Mouse (Mus musculus) mature B cell (primary cell): ENCODE data around the gene Immt.
"Not testable (repeated sequence)": the region's sequence is repeated elsewhere in the genome, so short reads cannot be mapped to it uniquely, and the experiment has no call there.

Experiments
- in situ Hi-C: fragments of 300-500 bp; cut with MboI; formaldehyde crosslinking; loops from 2 replicates; pipeline ENCODE4 v1.14.3; 2019

Gene Immt

DNA sequence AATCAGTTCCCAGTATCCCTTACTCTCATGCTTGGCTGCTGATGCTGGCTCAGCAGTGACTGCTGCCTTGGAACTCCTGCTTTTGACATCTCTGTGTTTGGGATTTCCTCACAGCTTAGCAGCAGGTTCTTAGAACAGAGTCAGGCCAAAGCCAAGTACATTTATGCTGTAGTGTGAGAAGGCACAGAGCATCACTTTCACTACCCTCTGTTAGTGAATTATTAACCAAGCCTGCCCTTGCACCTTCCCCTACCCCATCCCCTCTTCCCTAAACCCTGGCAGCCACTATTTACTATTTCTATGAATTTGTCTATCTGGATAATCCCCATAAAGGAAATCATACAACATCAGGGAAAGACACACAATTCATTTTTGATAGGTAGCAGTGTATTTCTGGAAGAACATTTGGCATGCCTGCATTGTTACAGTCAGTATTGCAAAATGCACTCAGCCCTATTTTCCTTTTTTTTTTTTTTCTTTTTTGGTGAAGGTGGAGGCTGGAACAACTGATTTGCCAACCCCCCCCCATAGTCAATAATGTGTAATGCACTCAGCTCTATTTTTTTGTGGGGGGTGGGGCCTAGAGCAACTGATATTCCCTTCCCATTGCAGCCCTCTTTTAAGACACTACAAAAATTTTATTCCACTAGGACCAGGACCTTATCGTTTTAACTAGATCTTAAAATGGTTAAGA is 9.6 kb downstream of the Immt start:
- in situ Hi-C loops = no loop called here

GRCm38 (mm10) chr6:71846906-71847305 is 15.8 kb downstream of the Immt start:
- in situ Hi-C loops = not testable (repeated sequence)

- in situ Hi-C loops = loop anchor here (10.0 kb wide), 1 partner anchor 297 kb away; no protein-coding TSS in a partner anchor
Measured at GRCm38 (mm10) chr6:71867751-71868150, 36.6 kb downstream of the Immt start.

- in situ Hi-C loops = loop anchor here (10.0 kb wide), 1 partner anchor 296 kb away; no protein-coding TSS in a partner anchor
Measured at GRCm38 (mm10) chr6:71868809-71869208, 37.7 kb downstream of the Immt start.

DNA sequence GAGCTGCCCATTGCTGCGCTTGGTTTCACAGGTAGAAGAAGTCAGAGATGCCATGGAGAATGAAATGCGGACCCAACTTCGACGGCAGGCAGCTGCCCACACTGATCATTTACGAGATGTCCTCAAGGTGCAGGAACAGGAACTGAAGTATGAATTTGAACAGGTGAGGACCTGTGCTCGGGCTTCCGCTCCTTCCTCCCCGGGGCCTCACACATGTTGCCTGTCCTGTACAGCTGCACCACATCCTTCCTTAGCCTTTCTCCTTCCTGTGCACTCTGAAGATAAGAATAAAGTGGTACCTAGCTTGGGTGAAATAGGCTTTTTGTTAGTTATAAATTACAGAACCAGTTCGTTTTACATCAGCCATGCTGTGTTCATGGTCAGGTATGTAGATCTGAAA is 40.3 kb downstream of the Immt start:
- in situ Hi-C loops = no loop called here

GRCm38 (mm10) chr6:71877965-71878760 is 47.0 kb downstream of the Immt start:
- in situ Hi-C loops = no loop called here

- in situ Hi-C loops = no loop called here
Measured at GRCm38 (mm10) chr6:71893263-71893662, 62.1 kb downstream of the Immt start.

DNA sequence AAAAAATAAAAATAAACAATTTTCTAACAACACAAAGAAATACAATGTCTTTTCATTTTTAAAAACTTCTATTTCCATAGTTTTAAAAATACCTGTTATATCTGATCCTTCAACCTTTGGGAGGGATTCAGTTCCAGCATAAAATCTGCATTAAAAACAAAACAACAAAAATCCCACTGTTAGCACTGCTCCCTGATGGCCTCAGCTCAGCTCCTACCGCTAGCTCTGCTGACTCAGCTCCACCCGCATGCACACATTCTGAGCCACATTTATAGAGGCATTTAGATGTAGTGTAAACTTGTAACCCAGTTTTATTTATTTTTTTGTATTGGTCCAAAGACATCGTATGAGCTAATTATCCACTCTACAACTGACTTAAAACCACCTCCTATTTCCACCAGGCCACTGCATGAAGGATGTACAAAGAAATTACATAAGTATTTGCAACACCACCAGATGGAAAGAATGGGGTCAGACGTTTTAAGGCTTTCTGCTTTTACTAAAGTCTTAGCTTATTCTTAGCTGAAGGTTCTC is 76.6 kb downstream of the Immt start:
- in situ Hi-C loops = no loop called here

DNA sequence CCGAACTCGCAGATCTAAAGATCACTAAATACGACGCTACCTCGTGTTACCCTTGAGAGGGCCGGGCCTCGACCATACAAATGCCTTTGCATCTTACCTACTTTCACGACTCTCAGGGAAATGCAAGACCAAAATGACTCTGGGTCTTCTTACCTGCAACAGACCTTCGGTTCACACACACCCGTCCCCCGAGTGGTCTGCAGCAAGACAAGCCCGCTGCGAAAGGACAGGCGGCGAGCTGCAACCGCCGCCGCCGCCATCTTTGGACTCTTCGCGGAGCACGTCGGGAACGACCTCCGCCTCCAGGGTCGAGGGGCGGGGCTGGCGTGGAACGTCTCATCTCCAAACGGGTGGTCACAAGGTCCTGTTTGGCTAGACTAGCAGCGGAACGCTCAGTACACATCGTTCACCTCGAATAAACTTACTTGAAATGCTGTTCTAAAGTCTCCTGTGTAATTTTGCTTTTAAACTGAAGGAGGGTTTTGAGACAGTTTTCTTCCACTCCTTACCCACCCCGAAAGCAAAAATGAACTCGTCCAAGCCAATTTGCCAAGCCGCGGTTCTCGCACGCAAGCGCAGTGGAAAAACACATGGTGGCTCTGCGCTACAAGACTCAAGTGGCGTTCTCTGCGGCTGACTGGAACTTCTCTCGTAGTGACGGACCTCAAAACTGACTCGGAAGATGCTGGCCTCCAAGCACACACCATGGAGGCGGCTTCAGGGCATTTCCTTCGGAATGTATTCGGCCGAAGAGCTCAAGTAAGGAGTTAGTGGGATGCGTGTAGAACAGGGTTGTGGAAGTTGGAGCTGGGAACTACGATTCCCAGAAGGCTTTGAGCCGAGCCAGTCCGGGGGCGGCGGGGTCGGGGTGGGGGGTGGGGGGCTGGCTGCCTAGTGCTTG is 77.6 kb downstream of the Immt start, which contains the start of the genes Ptcd3 and Polr1a:
Ptcd3 (minus strand) TSS at position 270 of the 901 bp plus-strand sequence.
Polr1a (plus strand) TSS at position 573 of the 901 bp plus-strand sequence.
- in situ Hi-C loops = no loop called here

DNA sequence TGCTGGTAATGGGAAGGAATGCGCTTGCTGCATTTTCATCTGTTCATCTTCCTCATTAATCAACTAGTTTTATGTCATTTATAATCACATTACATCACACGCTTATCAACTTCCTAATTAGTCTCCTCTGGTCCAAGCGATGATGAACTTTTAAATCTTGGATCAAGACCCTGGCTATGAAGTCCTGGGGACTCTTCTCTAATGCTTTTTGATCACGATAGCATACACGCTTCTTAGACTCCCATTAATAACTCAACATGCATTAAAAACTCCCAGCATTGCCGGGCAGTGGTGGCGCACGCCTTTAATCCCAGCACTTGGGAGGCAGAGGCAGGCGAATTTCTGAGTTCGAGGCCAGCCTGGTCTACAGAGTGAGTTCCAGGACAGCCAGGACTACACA is 78.3 kb downstream of the Immt start:
- in situ Hi-C loops = no loop called here

GRCm38 (mm10) chr6:71909840-71910239 is 78.7 kb downstream of the Immt start:
- in situ Hi-C loops = no loop called here

- in situ Hi-C loops = no loop called here
Measured at GRCm38 (mm10) chr6:71911686-71912450, 80.7 kb downstream of the Immt start.

- in situ Hi-C loops = no loop called here
Measured at GRCm38 (mm10) chr6:71920752-71921151, 89.6 kb downstream of the Immt start.

DNA sequence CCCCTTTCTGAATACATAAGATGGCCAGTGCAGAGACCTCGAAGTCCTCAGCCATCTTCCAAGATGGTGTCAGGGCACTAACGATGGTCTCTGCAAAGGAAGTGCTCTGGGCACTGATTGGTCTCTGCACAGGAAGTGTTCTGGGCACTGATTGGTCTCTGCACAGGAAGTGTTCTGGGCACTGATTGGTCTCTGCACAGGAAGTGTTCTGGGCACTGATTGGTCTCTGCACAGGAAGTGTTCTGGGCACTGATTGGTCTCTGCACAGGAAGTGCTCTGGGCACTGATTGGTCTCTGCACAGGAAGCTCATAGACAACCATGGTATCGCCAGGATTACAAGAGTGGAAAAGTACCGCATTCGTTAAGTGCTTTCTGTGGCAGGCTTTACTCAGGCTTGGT is 94.1 kb downstream of the Immt start:
- in situ Hi-C loops = not testable (repeated sequence)
